Mouse (Mus musculus): ENCODE measurements around the gene C1ql2. TPM values are rescaled to one million over a fixed set of nuclear protein-coding genes. Genes with fewer than 3 reads are reported as not detected.

C1ql2 gene
- total and polyA plus RNA-seq, 3 experiments = not detected

DNA sequence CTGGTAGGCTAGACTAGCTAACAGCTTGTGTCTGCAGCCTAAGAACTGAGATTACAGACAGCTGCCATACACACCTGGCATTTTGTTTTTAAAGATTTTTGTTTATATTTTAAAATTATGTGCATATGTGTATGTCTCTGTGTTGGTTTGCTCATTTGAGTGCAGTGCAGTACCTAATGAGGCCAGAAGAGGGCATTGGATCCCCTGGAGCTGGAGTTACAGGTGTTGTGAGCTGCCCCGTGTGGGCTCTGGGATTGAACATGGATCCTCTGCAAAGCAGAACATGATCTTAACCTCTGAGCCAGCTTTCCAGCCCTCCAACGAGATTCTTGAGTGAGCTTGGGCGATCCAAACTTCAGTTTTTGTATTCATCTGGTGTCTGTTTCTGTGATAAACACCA lies 27.8 kb downstream of the C1ql2 start:
- Histone ChIP-seq H3K9ac (ENCODE audit: low read depth, low read length) (no peak overlapping the region), H3K27ac (no peak overlapping the region), H3K4me3 (no peak overlapping the region), H3K4me1 (ENCODE audit: control insufficient read depth, insufficient read depth, low read length) (no peaks in the 10 kb centered on the region), H3K27me3 (ENCODE audit: control insufficient read depth, insufficient read depth, low read length) (no peaks in the 10 kb centered on the region), H3K79me2 (replicated peaks; ENCODE audit: control insufficient read depth, insufficient read depth, low read length) (no peaks in the 10 kb centered on the region), H3K36me3 (ENCODE audit: control insufficient read depth, insufficient read depth, low read length) (no peaks in the 10 kb centered on the region)
- 68% methylated on average over 3 of the region's 3 CpGs for WGBS
- intact Hi-C loops (cut with DNase I) = no loop called here
- TF ChIP-seq EP300 (IDR thresholded peaks at IDR 0.05; ENCODE audit: insufficient read depth, low read depth, low read length) (no peak), POLR2A (IDR thresholded peaks at IDR 0.05; ENCODE audit: insufficient read depth, low read depth, low read length) (no peak), CTCF (IDR thresholded peaks at IDR 0.05) (peak; percentile 28)
- DNase-seq = no peak

DNA sequence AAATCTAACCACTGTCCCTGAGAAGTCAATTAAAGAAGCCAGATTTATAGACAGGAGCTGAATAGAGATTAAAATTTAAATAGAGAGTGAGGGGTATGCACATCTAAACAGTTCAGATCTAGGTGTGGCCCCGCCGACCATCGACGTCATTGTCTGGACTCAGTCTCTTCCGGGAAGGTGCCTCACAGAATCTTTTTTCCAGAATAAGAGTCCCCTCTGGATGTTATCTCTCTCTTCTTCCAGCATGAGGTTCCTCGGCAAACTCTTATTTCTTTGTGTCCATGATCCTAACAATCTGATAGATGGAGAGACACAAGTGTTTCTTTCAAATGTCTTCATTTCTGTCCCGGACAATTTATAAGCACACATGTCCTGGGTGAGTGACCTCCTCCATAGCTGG lies 33.7 kb downstream of the C1ql2 start:
- H3K9ac ChIP-seq (ENCODE audit: low read depth, low read length) = no peak overlapping the region
- intact Hi-C loops (cut with DNase I) = no loop called here
- no peaks in the 10 kb centered on the region for H3K4me1 ChIP-seq (ENCODE audit: control insufficient read depth, insufficient read depth, low read length)
- H3K27ac ChIP-seq = no peak overlapping the region
- WGBS = 72% methylated on average over 7 of the region's 7 CpGs
- H3K4me3 ChIP-seq = no peak overlapping the region
- no peaks in the 10 kb centered on the region for H3K36me3 ChIP-seq (ENCODE audit: control insufficient read depth, insufficient read depth, low read length)
- TF ChIP-seq EP300 (IDR thresholded peaks at IDR 0.05; ENCODE audit: insufficient read depth, low read depth, low read length) = no peak
- no peak for TF ChIP-seq CTCF (IDR thresholded peaks at IDR 0.05)
- no peak for TF ChIP-seq POLR2A (IDR thresholded peaks at IDR 0.05; ENCODE audit: insufficient read depth, low read depth, low read length)
- no peaks in the 10 kb centered on the region for H3K79me2 ChIP-seq (replicated peaks; ENCODE audit: control insufficient read depth, insufficient read depth, low read length)
- no peak for DNase-seq
- H3K27me3 ChIP-seq (ENCODE audit: control insufficient read depth, insufficient read depth, low read length) = no peaks in the 10 kb centered on the region

DNA sequence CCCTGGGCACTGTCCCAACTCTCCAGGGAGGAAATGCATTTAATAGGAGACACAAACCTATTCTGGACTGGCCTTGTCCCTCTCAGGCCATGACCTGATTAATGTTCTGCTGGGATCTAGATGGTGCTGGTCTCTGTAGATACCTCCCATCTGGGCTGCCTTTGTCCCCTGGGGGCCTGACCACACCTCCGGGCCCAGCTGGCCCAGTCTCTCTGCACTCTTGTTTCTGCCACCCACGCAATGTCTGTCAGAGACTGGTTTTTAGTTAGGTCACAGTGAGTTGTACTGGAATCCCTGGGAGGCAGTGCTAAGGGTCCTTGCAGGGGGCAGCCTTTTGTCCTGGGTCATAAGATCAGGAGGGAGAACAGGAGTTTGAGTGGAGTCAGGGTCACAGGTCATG lies 34.5 kb downstream of the C1ql2 start:
- intact Hi-C loops (cut with DNase I) = no loop called here
- Histone ChIP-seq H3K36me3 (ENCODE audit: control insufficient read depth, insufficient read depth, low read length) (no peaks in the 10 kb centered on the region), H3K4me1 (ENCODE audit: control insufficient read depth, insufficient read depth, low read length) (no peaks in the 10 kb centered on the region), H3K4me3 (no peak overlapping the region), H3K79me2 (replicated peaks; ENCODE audit: control insufficient read depth, insufficient read depth, low read length) (no peaks in the 10 kb centered on the region), H3K27ac (no peak overlapping the region), H3K9ac (ENCODE audit: low read depth, low read length) (no peak overlapping the region), H3K27me3 (ENCODE audit: control insufficient read depth, insufficient read depth, low read length) (no peaks in the 10 kb centered on the region)
- DNase-seq = no peak
- WGBS = 69% methylated on average over 2 of the region's 2 CpGs
- TF ChIP-seq CTCF (IDR thresholded peaks at IDR 0.05) = no peak
- no peak for TF ChIP-seq POLR2A (IDR thresholded peaks at IDR 0.05; ENCODE audit: insufficient read depth, low read depth, low read length)
- TF ChIP-seq EP300 (IDR thresholded peaks at IDR 0.05; ENCODE audit: insufficient read depth, low read depth, low read length) = no peak

DNA sequence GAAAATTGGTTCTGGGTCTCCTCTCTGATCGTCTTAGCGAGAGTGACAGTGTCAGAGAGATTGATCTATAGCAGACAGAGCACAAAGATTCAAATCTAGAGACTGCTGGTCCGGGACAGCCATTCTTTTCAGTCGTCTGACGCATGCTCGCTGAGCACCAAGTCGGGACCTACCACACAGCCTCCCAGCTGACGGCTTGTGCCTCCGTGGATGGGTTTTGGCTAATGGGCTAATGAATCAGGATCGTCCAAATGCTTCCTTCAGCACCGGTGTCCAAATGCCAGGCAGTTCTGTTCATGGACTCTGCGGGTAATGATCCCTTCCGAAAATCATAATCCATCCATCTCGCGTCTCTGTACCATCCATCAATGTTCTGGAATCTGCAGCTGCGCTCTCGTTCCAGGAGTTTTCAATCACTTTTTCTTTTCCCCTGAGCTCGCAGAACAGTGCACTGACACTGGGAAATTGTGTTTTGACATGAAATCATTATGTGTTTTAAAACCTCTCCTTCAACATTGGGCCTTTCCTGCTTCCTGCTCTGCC lies 44.7 kb downstream of the C1ql2 start:
- Histone ChIP-seq H3K4me3 (no peak overlapping the region), H3K79me2 (replicated peaks; ENCODE audit: control insufficient read depth, insufficient read depth, low read length) (no peaks in the 10 kb centered on the region), H3K27me3 (ENCODE audit: control insufficient read depth, insufficient read depth, low read length) (no peaks in the 10 kb centered on the region), H3K27ac (no peak overlapping the region), H3K4me1 (ENCODE audit: control insufficient read depth, insufficient read depth, low read length) (no peaks in the 10 kb centered on the region), H3K9ac (ENCODE audit: low read depth, low read length) (no peak overlapping the region), H3K36me3 (ENCODE audit: control insufficient read depth, insufficient read depth, low read length) (no peaks in the 10 kb centered on the region)
- no peak for DNase-seq
- WGBS = 78% methylated on average over 18 of the region's 18 CpGs
- TF ChIP-seq POLR2A (IDR thresholded peaks at IDR 0.05; ENCODE audit: insufficient read depth, low read depth, low read length) = no peak
- TF ChIP-seq EP300 (IDR thresholded peaks at IDR 0.05; ENCODE audit: insufficient read depth, low read depth, low read length) = no peak
- TF ChIP-seq CTCF (IDR thresholded peaks at IDR 0.05) = no peak
- intact Hi-C loops (cut with DNase I) = no loop called here

DNA sequence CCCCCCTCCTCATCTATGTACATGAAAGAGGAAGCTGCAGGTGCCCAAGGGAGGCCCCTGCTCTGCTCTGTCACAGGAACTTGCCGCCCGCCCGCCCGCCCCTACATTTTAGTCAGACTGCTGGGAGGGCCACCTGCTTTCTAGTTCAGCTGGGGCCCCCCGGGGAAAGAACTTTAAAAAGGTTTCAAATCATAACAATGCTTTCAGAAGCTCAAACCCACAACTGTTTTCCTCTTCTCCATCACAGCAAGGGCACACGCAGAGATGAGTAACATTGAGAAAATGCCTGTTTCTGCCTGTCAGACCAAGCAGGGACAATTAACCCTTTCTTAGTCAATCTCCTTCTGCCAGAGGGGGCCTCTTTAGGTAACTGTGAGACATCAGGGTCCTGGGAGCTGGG lies 49.4 kb downstream of the C1ql2 start:
- no peaks in the 10 kb centered on the region for H3K27me3 ChIP-seq (ENCODE audit: control insufficient read depth, insufficient read depth, low read length)
- intact Hi-C loops (cut with DNase I) = no loop called here
- DNase-seq = no peak
- H3K4me3 ChIP-seq = no peak overlapping the region
- H3K27ac ChIP-seq = no peak overlapping the region
- no peaks in the 10 kb centered on the region for H3K4me1 ChIP-seq (ENCODE audit: control insufficient read depth, insufficient read depth, low read length)
- 41% methylated on average over 6 of the region's 6 CpGs for WGBS
- no peak overlapping the region for H3K9ac ChIP-seq (ENCODE audit: low read depth, low read length)
- no peak for TF ChIP-seq CTCF (IDR thresholded peaks at IDR 0.05)
- no peak for TF ChIP-seq EP300 (IDR thresholded peaks at IDR 0.05; ENCODE audit: insufficient read depth, low read depth, low read length)
- TF ChIP-seq POLR2A (IDR thresholded peaks at IDR 0.05; ENCODE audit: insufficient read depth, low read depth, low read length) = no peak
- no peaks in the 10 kb centered on the region for H3K36me3 ChIP-seq (ENCODE audit: control insufficient read depth, insufficient read depth, low read length)
- no peaks in the 10 kb centered on the region for H3K79me2 ChIP-seq (replicated peaks; ENCODE audit: control insufficient read depth, insufficient read depth, low read length)

DNA sequence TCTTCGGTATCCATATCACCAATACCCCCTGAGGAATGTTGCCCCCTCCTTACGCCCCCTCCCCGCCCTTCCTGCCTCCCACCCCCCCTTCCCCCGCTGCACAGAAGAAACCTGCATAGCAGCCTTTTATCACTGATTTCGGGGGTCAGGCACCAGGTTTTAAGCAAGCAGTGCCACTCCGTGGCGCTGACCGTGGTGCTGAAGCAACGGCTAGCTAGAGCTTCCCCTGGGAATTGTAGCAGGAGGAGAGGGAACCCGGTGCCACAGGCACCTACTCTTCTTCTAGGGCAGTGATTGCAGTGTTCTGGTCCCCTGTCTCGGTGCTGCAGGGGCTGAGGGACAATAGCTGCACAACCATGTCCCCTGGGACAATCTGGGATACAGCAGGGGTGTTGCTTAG lies 50.0 kb downstream of the C1ql2 start:
- Histone ChIP-seq H3K79me2 (replicated peaks; ENCODE audit: control insufficient read depth, insufficient read depth, low read length) (no peaks in the 10 kb centered on the region), H3K27ac (no peak overlapping the region), H3K27me3 (ENCODE audit: control insufficient read depth, insufficient read depth, low read length) (no peaks in the 10 kb centered on the region), H3K4me3 (no peak overlapping the region), H3K4me1 (ENCODE audit: control insufficient read depth, insufficient read depth, low read length) (no peaks in the 10 kb centered on the region), H3K9ac (ENCODE audit: low read depth, low read length) (no peak overlapping the region), H3K36me3 (ENCODE audit: control insufficient read depth, insufficient read depth, low read length) (no peaks in the 10 kb centered on the region)
- WGBS = 2% methylated on average over 11 of the region's 11 CpGs
- DNase-seq = peak; percentile 17 to 41
- intact Hi-C loops (cut with DNase I) = no loop called here
- TF ChIP-seq POLR2A (IDR thresholded peaks at IDR 0.05; ENCODE audit: insufficient read depth, low read depth, low read length) (no peak), EP300 (IDR thresholded peaks at IDR 0.05; ENCODE audit: insufficient read depth, low read depth, low read length) (no peak), CTCF (IDR thresholded peaks at IDR 0.05) (no peak)

Other genes starting within 250 kb of the C1ql2 start
- gene Dbi, start 219.5 kb upstream of the C1ql2 start, total RNA-seq (2021) = 100 to 1,000 TPM; 251 to 264 TPM
- gene Dbi, start 219.5 kb upstream of the C1ql2 start, polyA plus RNA-seq (2012; rRNA removed) = 327 and 335 TPM in 2 replicates
- gene 3110009E18Rik, start 219.4 kb upstream of the C1ql2 start, total RNA-seq (2021) = 1 to 10 TPM; 5.2 to 5.8 TPM
- gene 3110009E18Rik, start 219.4 kb upstream of the C1ql2 start, polyA plus RNA-seq (2012; rRNA removed) = 2.5 and 4.8 TPM in 2 replicates
- 10 to 100 TPM; 25.2 to 27.9 TPM for gene Steap3, start 67.9 kb upstream of the C1ql2 start, total RNA-seq (2021)
- gene Steap3, start 67.9 kb upstream of the C1ql2 start, polyA plus RNA-seq (2012; rRNA removed) = 54.9 and 70.5 TPM in 2 replicates
- gene Marco, start 164.4 kb downstream of the C1ql2 start, total RNA-seq (2021) = under 1 TPM in 1 of 2 experiments, not detected in 1; 0.70 TPM
- 0.29 TPM in 1 of 2 replicates, not detected in the other for gene Marco, start 164.4 kb downstream of the C1ql2 start, polyA plus RNA-seq (2012; rRNA removed)